Mouse (Mus musculus): Measurements from ENCODE around the gene Nploc4. TPM values are rescaled to one million over a fixed set of nuclear protein-coding genes. Genes with fewer than 3 reads are reported as not detected.

Nploc4 gene
- polyA plus RNA-seq, 1 experiment from 2014 or later, result 69.2 TPM

- no peak for DNase-seq (ENCODE audit: low read depth, low spot score)
- in situ Hi-C loops (cut with MboI; ENCODE audit: low pct_unique_long_range_greater_than_20kb), result no loop called here
- no peak for ATAC-seq
- no peaks in the 10 kb centered on the region for H3K27me3 ChIP-seq
- no peak for TF ChIP-seq CTCF (IDR thresholded peaks at IDR 0.05)
- ChIA-PET POLR2A (interaction anchor here (1.9 kb wide), 1 partner anchor 26 kb away, joined by 8 read pairs; no protein-coding TSS in a partner anchor), CTCF (no interaction called here)
These were observed 94.8 kb downstream of the Nploc4 start for GRCm38 (mm10) chr11:120342656-120343160.

- no peaks in the 10 kb centered on the region for H3K27me3 ChIP-seq
- POLR2A ChIA-PET, result interaction anchor here (0.7 kb wide), 1 partner anchor 47 kb away, joined by 3 read pairs; no protein-coding TSS in a partner anchor
- CTCF ChIA-PET, result no interaction called here
- in situ Hi-C loops (cut with MboI; ENCODE audit: low pct_unique_long_range_greater_than_20kb), result no loop called here
- no peak for DNase-seq (ENCODE audit: low read depth, low spot score)
- ATAC-seq, result no peak
- TF ChIP-seq CTCF (IDR thresholded peaks at IDR 0.05), result no peak
These were observed 95.8 kb downstream of the Nploc4 start for GRCm38 (mm10) chr11:120341661-120342060.

GRCm38 (mm10) chr11:120339978-120340513, 97.5 kb downstream of the Nploc4 start:
- no peaks in the 10 kb centered on the region for H3K27me3 ChIP-seq
- DNase-seq (ENCODE audit: low read depth, low spot score) (no peak), ATAC-seq (no peak)
- ChIA-PET CTCF (no interaction called here), POLR2A (interaction anchor here (0.7 kb wide), 1 partner anchor 1998 kb away, joined by 5 read pairs; no protein-coding TSS in a partner anchor)
- TF ChIP-seq CTCF (IDR thresholded peaks at IDR 0.05), result no peak
- in situ Hi-C loops (cut with MboI; ENCODE audit: low pct_unique_long_range_greater_than_20kb), result no loop called here

GRCm38 (mm10) chr11:120338786-120339185, 98.7 kb downstream of the Nploc4 start:
- in situ Hi-C loops (cut with MboI; ENCODE audit: low pct_unique_long_range_greater_than_20kb), result no loop called here
- TF ChIP-seq CTCF (IDR thresholded peaks at IDR 0.05), result no peak
- no peaks in the 10 kb centered on the region for H3K27me3 ChIP-seq
- POLR2A ChIA-PET, result no interaction called here
- CTCF ChIA-PET, result interaction anchor here (1.3 kb wide), 1 partner anchor 13 kb away, joined by 3 read pairs; no protein-coding TSS in a partner anchor
- DNase-seq (ENCODE audit: low read depth, low spot score), result no peak
- no peak for ATAC-seq

- no peaks in the 10 kb centered on the region for H3K27me3 ChIP-seq
- TF ChIP-seq CTCF (IDR thresholded peaks at IDR 0.05), result peak; percentile 27
- in situ Hi-C loops (cut with MboI; ENCODE audit: low pct_unique_long_range_greater_than_20kb), result no loop called here
- ChIA-PET CTCF (no interaction called here), POLR2A (interaction anchor here (0.5 to 1.5 kb wide), 2 partner anchors 21 to 39 kb away, joined by 3 to 4 read pairs; no protein-coding TSS in a partner anchor)
- ATAC-seq, result no peak
- no peak for DNase-seq (ENCODE audit: low read depth, low spot score)
These were observed 100.1 kb downstream of the Nploc4 start for GRCm38 (mm10) chr11:120337447-120337846.

GRCm38 (mm10) chr11:120335431-120336021, 102.0 kb downstream of the Nploc4 start:
- ChIA-PET POLR2A (no interaction called here), CTCF (no interaction called here)
- in situ Hi-C loops (cut with MboI; ENCODE audit: low pct_unique_long_range_greater_than_20kb), result no loop called here
- DNase-seq (ENCODE audit: low read depth, low spot score), result no peak
- no peak for ATAC-seq
- no peaks in the 10 kb centered on the region for H3K27me3 ChIP-seq
- TF ChIP-seq CTCF (IDR thresholded peaks at IDR 0.05), result no peak

Other genes with a start within 250 kb of the Nploc4 start
- gene Bahcc1, start 204.8 kb downstream of the Nploc4 start, polyA plus RNA-seq (2021), result 12.4 TPM
- gene Actg1, start 89.2 kb downstream of the Nploc4 start, polyA plus RNA-seq (2021), result 2,862 TPM
- 0.23 TPM for gene Fscn2, start 76.2 kb downstream of the Nploc4 start, polyA plus RNA-seq (2021)
- gene Faap100, start 58.9 kb downstream of the Nploc4 start, polyA plus RNA-seq (2021), result 15.1 TPM
- gene Tspan10, start 4.9 kb upstream of the Nploc4 start, polyA plus RNA-seq (2021), result not detected
- 0.24 TPM for gene Pde6g, start 15.8 kb upstream of the Nploc4 start, polyA plus RNA-seq (2021)
- gene Oxld1, start 20.4 kb upstream of the Nploc4 start, polyA plus RNA-seq (2021), result 14.4 TPM
- 25.6 TPM for gene Ccdc137, start 20.4 kb upstream of the Nploc4 start, polyA plus RNA-seq (2021)
- gene Arl16, start 29.9 kb upstream of the Nploc4 start, polyA plus RNA-seq (2021), result 36.3 TPM
- gene Mrpl12, start 46.9 kb upstream of the Nploc4 start, polyA plus RNA-seq (2021), result 172 TPM
- gene Slc25a10, start 54.1 kb upstream of the Nploc4 start, polyA plus RNA-seq (2021), result 41.2 TPM
- not detected for gene Gcgr, start 93.0 kb upstream of the Nploc4 start, polyA plus RNA-seq (2021)
- gene Mcrip1, start 112.0 kb upstream of the Nploc4 start, polyA plus RNA-seq (2021), result 78.0 TPM
- not detected for gene Ppp1r27, start 113.4 kb upstream of the Nploc4 start, polyA plus RNA-seq (2021)
- 661 TPM for gene P4hb, start 135.5 kb upstream of the Nploc4 start, polyA plus RNA-seq (2021)
- 439 TPM for gene Arhgdia, start 143.9 kb upstream of the Nploc4 start, polyA plus RNA-seq (2021)
- 118 TPM for gene Alyref, start 160.7 kb upstream of the Nploc4 start, polyA plus RNA-seq (2021)
- gene Anapc11, start 160.7 kb upstream of the Nploc4 start, polyA plus RNA-seq (2021), result 82.8 TPM
- 0.59 TPM for gene Npb, start 170.8 kb upstream of the Nploc4 start, polyA plus RNA-seq (2021)
- 108 TPM for gene Pcyt2, start 180.2 kb upstream of the Nploc4 start, polyA plus RNA-seq (2021)
- 30.1 TPM for gene Sirt7, start 187.5 kb upstream of the Nploc4 start, polyA plus RNA-seq (2021)
- gene Mafg, start 195.9 kb upstream of the Nploc4 start, polyA plus RNA-seq (2021), result 54.6 TPM
- gene Pycr1, start 206.1 kb upstream of the Nploc4 start, polyA plus RNA-seq (2021), result 6.7 TPM
- not detected for gene Myadml2, start 210.4 kb upstream of the Nploc4 start, polyA plus RNA-seq (2021)
- 0.21 TPM for gene Notum, start 223.5 kb upstream of the Nploc4 start, polyA plus RNA-seq (2021)
- 54.9 TPM for gene Aspscr1, start 235.3 kb upstream of the Nploc4 start, polyA plus RNA-seq (2021)